Mouse (Mus musculus): ENCODE results near the gene Mrtfa.

DNA sequence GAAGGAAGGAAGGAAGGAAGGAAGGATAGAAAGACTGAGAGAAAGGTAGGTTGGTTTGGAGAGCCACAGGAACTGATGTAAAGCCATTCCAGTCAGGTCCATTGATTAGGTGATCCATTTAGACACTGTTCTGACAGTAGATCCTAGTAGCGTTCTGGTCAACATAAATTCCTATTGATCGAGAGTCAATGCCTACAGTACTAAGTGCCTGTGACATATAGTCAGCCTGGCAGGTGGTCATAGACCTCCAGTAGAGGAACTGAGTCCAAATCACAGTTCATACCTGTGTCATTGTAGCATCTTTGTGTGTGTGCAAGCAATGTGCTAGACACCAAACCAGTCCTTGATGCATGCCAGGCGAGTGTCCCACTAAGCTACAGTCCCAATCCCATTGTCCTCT, 37.7 kb upstream of the Mrtfa start:
- no peak for TF ChIP-seq CTCF (IDR thresholded peaks at IDR 0.05; ENCODE audit: low read depth)
- no peak for TF ChIP-seq EP300 (IDR thresholded peaks at IDR 0.05; ENCODE audit: low read depth)
